Mouse (Mus musculus) lung, postnatal 25 days (tissue): ENCODE data around the gene Ppan.

ENCODE experiments used
- DNase-seq: peaks from one replicate; pipeline ENCODE4 v3.0.0; 2022; ENCODE audit warnings: low spot score

Gene Ppan

GRCm38 (mm10) chr9:20887704-20888385 lies at the start of gene Ppan:
TSS of gene Ppan (plus strand) at chr9:20888175.
- peak; percentile 97 for DNase-seq

- DNase-seq: no peak
Observed at GRCm38 (mm10) chr9:20838931-20839330, 49.0 kb upstream of the Ppan start.

GRCm38 (mm10) chr9:20842211-20842610 lies 45.8 kb upstream of the Ppan start:
- no peak for DNase-seq

GRCm38 (mm10) chr9:20842670-20843069 lies 45.3 kb upstream of the Ppan start:
- no peak for DNase-seq

- DNase-seq: no peak
Observed at GRCm38 (mm10) chr9:20850179-20850578, 37.8 kb upstream of the Ppan start.

- DNase-seq: peak; percentile 37
Observed at GRCm38 (mm10) chr9:20857131-20857530, 30.8 kb upstream of the Ppan start.

- no peak for DNase-seq
Observed at GRCm38 (mm10) chr9:20859926-20860325, 28.0 kb upstream of the Ppan start.

GRCm38 (mm10) chr9:20861821-20862220 lies 26.2 kb upstream of the Ppan start:
- DNase-seq: no peak

GRCm38 (mm10) chr9:20862225-20862624 lies 25.8 kb upstream of the Ppan start:
- no peak for DNase-seq

GRCm38 (mm10) chr9:20866879-20867278 lies 21.1 kb upstream of the Ppan start:
- DNase-seq: no peak

GRCm38 (mm10) chr9:20868448-20869001 lies 19.4 kb upstream of the Ppan start, which contains the start of gene A230050P20Rik:
TSS of gene A230050P20Rik (plus strand) at chr9:20868642.
- peak; percentile 54 for DNase-seq

GRCm38 (mm10) chr9:20869246-20869645 lies 18.7 kb upstream of the Ppan start:
- no peak for DNase-seq

GRCm38 (mm10) chr9:20870211-20871173 lies 17.5 kb upstream of the Ppan start:
- DNase-seq: no peak

GRCm38 (mm10) chr9:20872991-20873390 lies 15.0 kb upstream of the Ppan start:
- DNase-seq: no peak

- DNase-seq: no peak
Observed at GRCm38 (mm10) chr9:20873521-20873920, 14.5 kb upstream of the Ppan start.

- DNase-seq: no peak
Observed at GRCm38 (mm10) chr9:20875021-20875790, 12.8 kb upstream of the Ppan start.

GRCm38 (mm10) chr9:20876318-20877117 lies 11.5 kb upstream of the Ppan start:
- DNase-seq: no peak

GRCm38 (mm10) chr9:20877118-20878040 lies 10.6 kb upstream of the Ppan start:
- DNase-seq: no peak

- peak; percentile 99 for DNase-seq
Observed at GRCm38 (mm10) chr9:20878041-20878709, 9.8 kb upstream of the Ppan start.
